Mouse (Mus musculus) forebrain, embryonic 12.5 days (tissue): ENCODE data around the gene Upk3b. TPM values are rescaled to one million over a fixed set of nuclear protein-coding genes. Genes with fewer than 3 reads are reported as not detected.
A peak's percentile ranks its signal among the peaks of the same experiment; 100 is the strongest.

ENCODE experiments used
- ATAC-seq: fragments of 200-750 bp; cut with Nextera tagmentation; 2 replicates; pipeline ENCODE4 v1.8.0; 2017; ENCODE audit warnings: moderate TSS enrichment; ENCODE audit not compliant: low FRiP score
- H3K27ac ChIP-seq: fragments of 300-500 bp; sonication (generic); 2 replicates; pipeline ENCODE4 v1.5.1; 2016; ENCODE audit warnings: mild to moderate bottlenecking
- H3K27me3 ChIP-seq: fragments of 300-500 bp; sonication (generic); 2 replicates; pipeline ENCODE4 v1.6.1; 2016; ENCODE audit warnings: mild to moderate bottlenecking
- H3K36me3 ChIP-seq: fragments of 300-500 bp; sonication (generic); replicated peaks from 2 replicates; pipeline ENCODE4 v1.6.1; 2016; ENCODE audit warnings: mild to moderate bottlenecking
- H3K4me1 ChIP-seq: fragments of 300-500 bp; sonication (generic); 2 replicates; pipeline ENCODE4 v1.6.1; 2016
- H3K4me2 ChIP-seq: fragments of 300-500 bp; sonication (generic); 2 replicates; pipeline ENCODE4 v1.6.1; 2016; ENCODE audit warnings: mild to moderate bottlenecking, moderate library complexity
- H3K4me3 ChIP-seq: fragments of 300-500 bp; sonication (generic); replicated peaks from 2 replicates; pipeline ENCODE4 v1.5.1; 2016; ENCODE audit warnings: mild to moderate bottlenecking
- H3K9ac ChIP-seq: fragments of 300-500 bp; sonication (generic); 2 replicates; pipeline ENCODE4 v1.6.1; 2016; ENCODE audit warnings: mild to moderate bottlenecking
- H3K9me3 ChIP-seq: fragments of 300-500 bp; sonication (generic); 2 replicates; pipeline ENCODE4 v1.6.1; 2016
- WGBS: fragments of 180-500 bp; shearing (Covaris S2); methylation state at CpG from one replicate; pipeline ENCODE4 v1.1.7; 2016; 5-methylcytosine and 5-hydroxymethylcytosine counted together
- polyA plus RNA-seq: library from polyadenylated mRNA; unstranded; fragments of >200 nt; fragmentation: Nextera tagmentation; extraction: Ambion mirVana; gene quantifications from 2 replicates; pipeline ENCODE4 v1.2.1, GENCODE M21; 2016

Upk3b gene
- polyA plus RNA-seq, 1 experiment from 2014 or later, result not detected

- no peaks in the 10 kb centered on the region for H3K9me3 ChIP-seq
- H3K27me3 ChIP-seq, result no peaks in the 10 kb centered on the region
- H3K4me3 ChIP-seq, result no peak overlapping the region
- no peak overlapping the region for H3K9ac ChIP-seq
- 0 out of 2 replicates have a peak, but pooled peaks cover 6% of the 10 kb centered on the region for H3K4me1 ChIP-seq
- ATAC-seq, result no peak
- 86% methylated on average over 10 of the region's 10 CpGs for WGBS
- peaks cover 53% of the 10 kb centered on the region for H3K36me3 ChIP-seq
- H3K4me2 ChIP-seq, result no peak overlapping the region
- H3K27ac ChIP-seq, result no peak overlapping the region
These were observed 23.4 kb upstream of the Upk3b start for GRCm38 (mm10) chr5:136014877-136015276.

GRCm38 (mm10) chr5:136015586-136015985 is 22.7 kb upstream of the Upk3b start:
- 76% methylated on average over 10 of the region's 10 CpGs for WGBS
- no peaks in the 10 kb centered on the region for H3K9me3 ChIP-seq
- H3K4me1 ChIP-seq, result 0 out of 2 replicates have a peak, but pooled peaks cover 6% of the 10 kb centered on the region
- H3K9ac ChIP-seq, result no peak overlapping the region
- no peak overlapping the region for H3K4me3 ChIP-seq
- peaks cover 47% of the 10 kb centered on the region for H3K36me3 ChIP-seq
- H3K4me2 ChIP-seq, result no peak overlapping the region
- no peaks in the 10 kb centered on the region for H3K27me3 ChIP-seq
- no peak overlapping the region for H3K27ac ChIP-seq
- ATAC-seq, result no peak

GRCm38 (mm10) chr5:136016014-136016876 is 22.1 kb upstream of the Upk3b start:
- Histone ChIP-seq H3K9ac (no peak overlapping the region), H3K27ac (peak overlapping the region; percentile 26; the same call in 1 of the 2 replicates), H3K4me2 (no peak overlapping the region), H3K9me3 (no peaks in the 10 kb centered on the region), H3K4me1 (0 out of 2 replicates have a peak, but pooled peaks cover 6% of the 10 kb centered on the region), H3K27me3 (no peaks in the 10 kb centered on the region), H3K36me3 (peaks cover 42% of the 10 kb centered on the region), H3K4me3 (no peak overlapping the region)
- no peak for ATAC-seq
- 76% methylated on average over 10 of the region's 10 CpGs for WGBS

GRCm38 (mm10) chr5:136017262-136017661 is 21.0 kb upstream of the Upk3b start:
- H3K27me3 ChIP-seq, result no peaks in the 10 kb centered on the region
- H3K4me2 ChIP-seq, result no peak overlapping the region
- H3K4me3 ChIP-seq, result no peak overlapping the region
- 0 out of 2 replicates have a peak, but pooled peaks cover 6% of the 10 kb centered on the region for H3K4me1 ChIP-seq
- H3K9ac ChIP-seq, result no peak overlapping the region
- no peak overlapping the region for H3K27ac ChIP-seq
- H3K9me3 ChIP-seq, result no peaks in the 10 kb centered on the region
- H3K36me3 ChIP-seq, result peaks cover 37% of the 10 kb centered on the region
- ATAC-seq, result no peak
- 88% methylated on average over 6 of the region's 6 CpGs for WGBS

- no peak overlapping the region for H3K4me3 ChIP-seq
- H3K27ac ChIP-seq, result no peak overlapping the region
- H3K4me2 ChIP-seq, result no peak overlapping the region
- WGBS, result 86% methylated on average over 2 of the region's 2 CpGs
- H3K9ac ChIP-seq, result no peak overlapping the region
- peaks cover 23% of the 10 kb centered on the region for H3K36me3 ChIP-seq
- no peaks in the 10 kb centered on the region for H3K9me3 ChIP-seq
- 0 out of 2 replicates have a peak, but pooled peaks cover 6% of the 10 kb centered on the region for H3K4me1 ChIP-seq
- no peak for ATAC-seq
- H3K27me3 ChIP-seq, result no peaks in the 10 kb centered on the region
These were observed 19.6 kb upstream of the Upk3b start for GRCm38 (mm10) chr5:136018726-136019125.

- H3K4me1 ChIP-seq, result 0 out of 2 replicates have a peak, but pooled peaks cover 6% of the 10 kb centered on the region
- no peak overlapping the region for H3K27ac ChIP-seq
- WGBS, result 46% methylated on average over 1 of the region's 1 CpGs
- no peak overlapping the region for H3K4me2 ChIP-seq
- H3K27me3 ChIP-seq, result no peaks in the 10 kb centered on the region
- H3K9me3 ChIP-seq, result no peaks in the 10 kb centered on the region
- peaks cover 21% of the 10 kb centered on the region for H3K36me3 ChIP-seq
- H3K9ac ChIP-seq, result no peak overlapping the region
- H3K4me3 ChIP-seq, result no peak overlapping the region
- no peak for ATAC-seq
These were observed 18.4 kb upstream of the Upk3b start for GRCm38 (mm10) chr5:136019907-136020306.

GRCm38 (mm10) chr5:136025712-136026111 is 12.6 kb upstream of the Upk3b start:
- Histone ChIP-seq H3K27me3 (no peaks in the 10 kb centered on the region), H3K4me1 (no peaks in the 10 kb centered on the region), H3K4me2 (no peak overlapping the region), H3K9me3 (no peaks in the 10 kb centered on the region), H3K36me3 (peaks cover 35% of the 10 kb centered on the region), H3K27ac (no peak overlapping the region), H3K4me3 (no peak overlapping the region), H3K9ac (no peak overlapping the region)
- 89% methylated on average over 3 of the region's 3 CpGs for WGBS
- ATAC-seq, result no peak

GRCm38 (mm10) chr5:136026859-136027258 is 11.4 kb upstream of the Upk3b start:
- H3K36me3 ChIP-seq, result peaks cover 42% of the 10 kb centered on the region
- no peak overlapping the region for H3K9ac ChIP-seq
- no peak overlapping the region for H3K27ac ChIP-seq
- H3K4me2 ChIP-seq, result no peak overlapping the region
- no peaks in the 10 kb centered on the region for H3K4me1 ChIP-seq
- no peaks in the 10 kb centered on the region for H3K27me3 ChIP-seq
- H3K9me3 ChIP-seq, result no peaks in the 10 kb centered on the region
- no peak overlapping the region for H3K4me3 ChIP-seq
- ATAC-seq, result no peak
- 86% methylated on average over 9 of the region's 9 CpGs for WGBS

GRCm38 (mm10) chr5:136027612-136028311 is 10.5 kb upstream of the Upk3b start:
- Histone ChIP-seq H3K9me3 (no peaks in the 10 kb centered on the region), H3K36me3 (peaks cover 49% of the 10 kb centered on the region), H3K9ac (no peak overlapping the region), H3K4me3 (no peak overlapping the region), H3K4me1 (no peaks in the 10 kb centered on the region), H3K4me2 (no peak overlapping the region), H3K27ac (no peak overlapping the region), H3K27me3 (no peaks in the 10 kb centered on the region)
- no peak for ATAC-seq
- WGBS, result 78% methylated on average over 11 of the region's 11 CpGs

GRCm38 (mm10) chr5:136034868-136035267 is 3.4 kb upstream of the Upk3b start:
- H3K36me3 ChIP-seq, result peaks cover 30% of the 10 kb centered on the region
- 0 out of 2 replicates have a peak, but pooled peaks cover under 1% of the 10 kb centered on the region for H3K4me1 ChIP-seq
- H3K9me3 ChIP-seq, result no peaks in the 10 kb centered on the region
- no peak overlapping the region for H3K9ac ChIP-seq
- ATAC-seq, result no peak
- no peak overlapping the region for H3K27ac ChIP-seq
- no peak overlapping the region for H3K4me2 ChIP-seq
- H3K4me3 ChIP-seq, result no peak overlapping the region
- 76% methylated on average over 4 of the region's 4 CpGs for WGBS
- no peaks in the 10 kb centered on the region for H3K27me3 ChIP-seq

- WGBS, result 83% methylated on average over 1 of the region's 1 CpGs
- no peak overlapping the region for H3K4me3 ChIP-seq
- H3K27me3 ChIP-seq, result no peaks in the 10 kb centered on the region
- no peak overlapping the region for H3K4me2 ChIP-seq
- no peak for ATAC-seq
- peaks cover 26% of the 10 kb centered on the region for H3K36me3 ChIP-seq
- no peaks in the 10 kb centered on the region for H3K9me3 ChIP-seq
- H3K9ac ChIP-seq, result no peak overlapping the region
- H3K27ac ChIP-seq, result no peak overlapping the region
- H3K4me1 ChIP-seq, result 0 out of 2 replicates have a peak, but pooled peaks cover 2% of the 10 kb centered on the region
These were observed 3.0 kb upstream of the Upk3b start for GRCm38 (mm10) chr5:136035285-136035684.

GRCm38 (mm10) chr5:136036667-136037066 is 1.6 kb upstream of the Upk3b start:
- no peak for ATAC-seq
- Histone ChIP-seq H3K4me1 (0 out of 2 replicates have a peak, but pooled peaks cover 2% of the 10 kb centered on the region), H3K36me3 (peaks cover 14% of the 10 kb centered on the region), H3K9ac (no peak overlapping the region), H3K4me2 (no peak overlapping the region), H3K4me3 (no peak overlapping the region), H3K9me3 (no peaks in the 10 kb centered on the region), H3K27me3 (no peaks in the 10 kb centered on the region), H3K27ac (no peak overlapping the region)
- WGBS, result 87% methylated on average over 1 of the region's 1 CpGs
